Mouse (Mus musculus) adrenal gland, postnatal 36 days (tissue): ENCODE measurements around the gene Ankrd34a. TPM values are rescaled to one million over a fixed set of nuclear protein-coding genes. Genes with fewer than 3 reads are reported as not detected.

Source experiments
- DNase-seq, 2 experiments: peaks; one replicate each; pipeline ENCODE4 v3.0.0; 2021; ENCODE audit warnings: mixed read lengths in 1 of 2
- long read RNA-seq, 2 experiments: library from polyadenylated mRNA; stranded (forward); transcript quantifications; one replicate each; pipeline ENCODE4 v2.0.0; 2021; ENCODE audit warnings: borderline sequencing depth in 2 of 2
- total RNA-seq, 2 experiments: library from RNA; stranded (reverse); gene quantifications; 2 replicates each; pipeline ENCODE4 v1.2.3; 2021

Ankrd34a gene
- total RNA-seq = 1 to 10 TPM in 1 of 2 experiments, under 1 TPM in 1; 0.95 to 1.0 TPM
- long read RNA-seq, experiment 1 = 0 reads
- long read RNA-seq, experiment 2 = 0 reads

DNA sequence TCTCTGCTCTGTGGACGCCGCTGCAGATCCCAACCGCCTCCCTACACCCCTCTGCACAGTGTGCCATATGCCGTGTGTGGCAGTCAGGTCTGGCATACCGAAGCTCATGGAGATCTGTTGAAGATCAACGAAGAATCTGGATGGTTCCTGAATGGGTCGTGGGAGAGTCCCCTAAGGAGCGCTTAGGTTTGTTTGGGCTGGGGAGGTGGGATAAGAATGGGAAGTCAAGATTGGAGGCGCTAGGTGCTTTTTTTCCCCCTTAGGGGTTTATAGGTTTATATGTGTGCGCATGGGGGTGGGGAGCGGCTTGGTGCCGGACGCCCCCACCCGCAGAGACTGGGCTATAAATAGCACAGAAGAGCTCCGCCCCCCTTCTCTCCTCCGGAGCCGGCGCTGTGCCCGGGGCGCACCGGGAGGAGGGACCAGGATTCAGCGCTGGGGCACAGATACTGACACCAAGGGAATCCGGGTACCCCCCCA lies at the start of gene Ankrd34a:
TSS of gene Ankrd34a (plus strand) at position 409 of the 480 bp plus-strand sequence.
- DNase-seq = peak; percentile 68 to 80

- no peak for DNase-seq
Observed at GRCm38 (mm10) chr3:96546880-96547279, 49.6 kb upstream of the Ankrd34a start.

GRCm38 (mm10) chr3:96547389-96547960 lies 49.0 kb upstream of the Ankrd34a start:
- peak; percentile 78 to 85 for DNase-seq

- DNase-seq = no peak
Observed at GRCm38 (mm10) chr3:96548824-96549223, 47.6 kb upstream of the Ankrd34a start.

DNA sequence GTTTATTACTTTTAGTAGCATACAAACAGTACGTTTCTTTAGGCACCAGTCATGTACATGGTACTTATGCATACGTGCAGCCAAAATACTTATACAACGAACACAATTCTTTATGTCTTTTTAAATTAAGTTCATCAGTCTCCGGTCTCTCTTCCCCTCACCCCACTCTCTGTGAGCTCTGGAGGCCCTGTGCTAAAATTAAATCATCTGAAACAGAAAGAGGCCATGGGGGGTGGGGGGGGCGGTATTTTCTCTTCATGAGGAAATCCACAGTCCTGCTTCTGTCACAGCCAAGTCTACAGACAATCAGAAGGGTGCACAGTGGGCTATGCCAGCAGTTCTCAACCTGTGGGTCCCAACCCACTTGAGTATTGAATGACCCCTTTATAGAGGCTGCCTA lies 47.1 kb upstream of the Ankrd34a start:
- DNase-seq = no peak

DNA sequence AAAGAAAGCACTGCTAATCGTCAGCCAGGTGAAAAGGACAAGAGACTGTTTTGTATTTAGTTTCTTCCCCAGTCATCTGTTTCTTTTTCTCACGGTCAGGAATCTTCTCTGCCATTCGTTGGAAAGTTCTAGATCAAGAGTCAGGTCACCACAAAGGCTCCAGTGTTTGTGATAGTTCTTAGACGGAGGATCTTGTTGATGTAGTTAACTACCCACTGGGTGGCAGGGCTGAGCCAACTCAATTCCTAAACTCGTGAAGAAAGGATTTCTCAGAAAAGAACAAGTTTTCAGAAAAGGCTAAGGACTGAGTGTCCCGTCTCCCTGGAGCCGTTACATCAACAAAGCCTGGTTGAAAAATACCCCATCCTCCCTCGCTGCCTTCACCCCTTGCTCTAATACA lies 45.2 kb upstream of the Ankrd34a start:
- DNase-seq = peak; percentile 62 to 80

DNA sequence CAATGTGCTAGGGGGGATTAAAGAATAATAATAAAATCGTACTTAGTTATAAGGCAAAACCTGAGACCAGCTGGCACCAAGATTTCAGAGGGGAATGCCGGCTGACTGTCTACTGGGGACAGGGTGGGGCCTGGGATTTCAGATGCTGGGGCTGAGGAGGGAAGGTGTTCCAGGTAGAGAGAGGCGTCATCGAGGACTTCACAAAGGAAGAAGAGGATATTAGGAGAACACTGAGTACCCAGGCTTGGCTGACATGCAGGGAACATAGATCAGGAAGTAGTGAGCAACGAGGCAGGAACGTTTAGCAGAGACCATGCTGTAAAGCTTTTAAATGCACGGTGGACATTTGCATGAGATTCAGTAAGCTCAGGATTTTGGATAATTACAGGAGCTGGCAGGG lies 44.5 kb upstream of the Ankrd34a start:
- DNase-seq = no peak

DNA sequence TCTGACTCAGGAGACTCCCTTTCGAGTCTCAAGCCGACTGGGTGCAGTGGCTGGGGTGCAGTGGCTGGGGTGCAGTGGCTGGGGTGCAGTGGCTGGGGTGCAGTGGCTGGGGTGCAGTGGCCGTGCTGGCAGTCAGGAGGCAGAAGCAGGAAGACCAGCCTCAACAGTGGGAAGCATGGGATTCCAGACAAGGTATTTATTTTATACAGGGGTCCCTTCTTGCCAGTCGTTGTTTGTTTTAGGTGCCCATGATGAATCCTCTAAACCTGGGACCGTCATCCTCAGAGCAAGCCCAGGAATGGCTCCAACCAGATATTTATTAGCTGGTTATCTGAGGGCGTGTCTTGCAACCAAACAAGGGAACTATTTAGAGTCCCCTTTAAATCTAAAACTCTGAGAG lies 42.8 kb upstream of the Ankrd34a start:
- no peak for DNase-seq

GRCm38 (mm10) chr3:96554251-96554650 lies 42.2 kb upstream of the Ankrd34a start:
- DNase-seq = no peak

DNA sequence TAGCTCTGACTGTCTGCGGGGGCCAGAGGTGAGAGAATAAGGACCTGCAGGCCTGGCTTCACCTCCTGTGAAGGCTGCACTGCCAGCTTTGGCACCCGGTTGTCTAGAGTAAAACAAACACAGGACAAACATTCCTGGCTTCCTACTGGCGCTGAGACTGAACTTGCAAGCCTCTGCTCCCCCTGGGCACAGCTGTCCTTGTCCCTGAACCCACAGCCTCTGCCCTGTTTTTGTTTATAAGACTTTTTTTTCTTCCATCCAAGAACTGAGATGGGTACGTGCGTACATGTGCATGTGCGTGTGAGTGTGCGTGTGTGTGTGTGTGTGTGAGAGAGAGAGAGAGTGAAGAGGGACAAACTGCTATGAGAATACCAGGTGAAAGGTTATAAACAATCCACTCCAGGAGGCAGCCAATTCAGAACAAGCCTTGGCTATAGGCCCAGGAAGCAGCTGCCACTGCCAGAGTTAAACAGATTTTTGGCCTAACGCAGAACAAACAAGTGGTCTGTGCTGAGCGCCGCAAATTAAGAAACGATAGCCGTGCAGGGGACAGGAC lies 41.3 kb upstream of the Ankrd34a start:
- DNase-seq = peak; percentile 71 to 77

DNA sequence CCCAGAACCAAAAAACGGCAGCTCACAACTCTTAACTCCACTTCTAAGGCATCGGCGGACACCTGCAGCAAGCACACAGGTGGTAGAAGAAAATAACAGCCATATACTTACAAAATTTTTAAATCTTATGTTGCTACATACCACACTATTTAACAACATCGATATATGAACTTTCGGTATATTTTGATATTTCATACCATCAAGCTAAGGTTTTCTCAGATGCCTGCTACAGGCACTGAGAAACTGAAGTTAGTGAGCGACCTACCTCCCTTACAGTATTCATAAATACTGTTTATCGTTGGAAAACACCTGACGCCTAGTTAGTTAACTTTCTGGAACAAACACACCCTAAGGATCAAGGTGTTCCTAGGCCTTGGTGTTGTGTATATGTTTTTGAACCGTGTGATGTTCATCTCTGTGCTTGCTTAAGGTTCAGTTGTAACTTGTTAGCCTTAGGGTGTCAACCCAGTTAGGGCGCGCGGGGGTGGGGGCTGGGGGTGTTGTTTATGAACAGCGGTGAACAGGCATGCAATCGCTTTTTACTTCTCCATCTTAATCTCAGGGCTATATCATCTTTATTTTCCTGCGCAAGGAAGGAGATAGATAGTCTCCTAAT lies 40.3 kb upstream of the Ankrd34a start:
- DNase-seq = no peak

- DNase-seq = no peak
Observed at GRCm38 (mm10) chr3:96556651-96557635, 39.5 kb upstream of the Ankrd34a start.

- peak; percentile 100 for DNase-seq
Observed at GRCm38 (mm10) chr3:96557694-96558093, 38.7 kb upstream of the Ankrd34a start, which contains the start of gene Txnip. TSS of gene Txnip (plus strand) at chr3:96557957.

- DNase-seq = peak in 1 of 2 experiments; percentile 52
Observed at GRCm38 (mm10) chr3:96558159-96558558, 38.3 kb upstream of the Ankrd34a start.

DNA sequence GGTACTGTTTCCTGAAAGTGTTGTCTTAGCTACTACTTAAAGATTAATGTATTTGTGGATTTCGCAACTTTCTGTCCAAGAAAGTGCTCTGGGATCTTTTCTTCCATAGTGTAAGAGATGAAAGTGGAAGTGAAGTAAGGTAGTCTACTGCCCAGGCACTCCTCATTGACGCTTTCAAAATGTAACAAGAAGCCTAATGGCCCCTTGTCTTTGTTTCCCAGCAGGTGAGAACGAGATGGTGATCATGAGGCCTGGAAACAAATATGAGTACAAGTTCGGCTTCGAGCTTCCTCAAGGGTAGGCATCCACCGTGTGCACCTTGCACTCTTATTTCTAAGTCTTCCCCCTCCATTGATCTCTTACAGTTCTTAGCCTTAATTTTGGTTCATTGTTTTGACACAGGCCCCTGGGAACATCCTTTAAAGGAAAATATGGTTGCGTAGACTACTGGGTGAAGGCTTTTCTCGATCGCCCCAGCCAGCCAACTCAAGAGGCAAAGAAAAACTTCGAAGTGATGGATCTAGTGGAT lies 37.7 kb upstream of the Ankrd34a start:
- DNase-seq = no peak

DNA sequence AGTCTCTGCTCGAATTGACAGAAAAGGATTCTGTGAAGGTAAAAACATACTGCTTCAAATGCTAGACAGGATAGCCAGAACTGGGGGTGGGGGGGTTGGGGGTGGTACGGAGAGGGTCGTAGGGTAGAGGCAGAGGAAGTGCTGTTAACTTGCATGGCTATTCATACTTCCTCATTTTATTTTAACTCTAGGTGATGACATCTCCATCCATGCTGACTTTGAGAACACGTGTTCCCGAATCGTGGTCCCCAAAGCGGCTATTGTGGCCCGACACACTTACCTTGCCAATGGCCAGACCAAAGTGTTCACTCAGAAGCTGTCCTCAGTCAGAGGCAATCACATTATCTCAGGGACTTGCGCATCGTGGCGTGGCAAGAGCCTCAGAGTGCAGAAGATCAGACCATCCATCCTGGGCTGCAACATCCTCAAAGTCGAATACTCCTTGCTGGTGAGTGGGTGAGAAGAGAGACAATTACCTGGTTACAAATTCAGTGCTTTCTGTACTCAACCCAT lies 37.0 kb upstream of the Ankrd34a start:
- no peak for DNase-seq

DNA sequence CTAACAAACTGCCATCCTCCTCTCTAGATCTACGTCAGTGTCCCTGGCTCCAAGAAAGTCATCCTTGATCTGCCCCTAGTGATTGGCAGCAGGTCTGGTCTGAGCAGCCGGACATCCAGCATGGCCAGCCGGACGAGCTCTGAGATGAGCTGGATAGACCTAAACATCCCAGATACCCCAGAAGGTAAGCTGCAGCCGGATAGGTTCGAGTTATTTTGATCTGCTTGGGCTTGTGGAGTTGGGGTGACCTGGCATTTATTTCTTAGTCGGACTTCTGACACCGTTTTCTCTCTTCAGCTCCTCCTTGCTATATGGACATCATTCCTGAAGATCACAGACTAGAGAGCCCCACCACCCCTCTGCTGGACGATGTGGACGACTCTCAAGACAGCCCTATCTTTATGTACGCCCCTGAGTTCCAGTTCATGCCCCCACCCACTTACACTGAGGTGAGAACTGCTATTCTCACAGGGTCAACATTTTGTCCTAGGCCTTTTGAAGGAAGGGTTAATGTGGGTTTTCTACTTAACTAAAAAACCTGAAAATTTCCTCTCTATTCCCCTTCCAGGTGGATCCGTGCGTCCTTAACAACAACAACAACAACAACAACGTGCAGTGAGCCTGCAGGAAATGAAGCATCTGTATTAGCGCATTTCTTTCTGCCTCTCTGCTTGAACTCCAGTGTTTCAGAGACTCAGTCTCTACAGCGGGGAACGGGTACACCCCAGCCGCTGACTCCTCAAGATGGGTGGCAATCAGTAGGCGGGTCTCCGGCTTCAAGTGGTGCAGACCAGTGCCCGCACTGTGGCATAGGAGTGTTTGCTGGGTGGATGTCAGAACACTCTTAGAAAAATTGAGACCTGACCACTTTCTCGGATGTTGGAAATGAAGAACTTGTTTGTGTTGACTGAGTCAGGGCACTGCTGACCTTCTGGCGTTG lies 36.3 kb upstream of the Ankrd34a start:
- DNase-seq = peak in 1 of 2 experiments; percentile 51

- DNase-seq = no peak
Observed at GRCm38 (mm10) chr3:96560881-96561668, 35.4 kb upstream of the Ankrd34a start.

DNA sequence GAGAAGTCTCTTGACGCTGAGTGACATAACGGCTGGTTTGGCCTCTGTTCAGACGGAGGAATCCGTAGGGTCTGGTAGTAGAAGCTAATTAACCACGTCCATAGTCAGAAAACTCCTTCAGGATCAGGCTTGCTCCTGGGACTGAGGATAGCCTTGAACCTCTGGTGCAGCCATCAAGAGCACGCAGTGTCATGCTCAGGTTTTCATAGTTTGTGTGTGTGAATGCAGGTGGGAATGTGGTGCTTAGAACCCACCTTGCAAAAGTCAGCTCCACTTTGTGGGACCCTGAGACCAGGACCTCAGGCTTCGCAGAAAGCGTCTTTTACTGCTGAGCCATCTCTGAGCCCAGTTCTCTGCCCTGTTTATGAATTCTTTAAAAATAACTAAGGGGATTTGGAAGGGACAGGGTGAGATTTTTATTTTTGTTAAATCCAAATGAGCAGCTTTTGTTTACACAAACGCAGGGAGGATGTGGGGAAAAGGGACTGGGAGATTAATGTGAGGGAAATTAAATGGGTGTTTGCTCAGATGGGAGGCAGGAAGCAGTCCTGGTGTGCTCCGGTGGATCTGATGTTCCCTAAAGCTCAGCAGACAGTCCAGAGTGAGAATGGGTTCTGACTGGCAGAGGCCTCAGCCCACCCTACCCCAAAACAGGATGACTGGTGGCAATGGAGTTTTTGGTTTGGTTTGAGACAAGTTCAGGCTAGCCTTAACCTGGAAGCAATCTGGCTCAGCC lies 34.3 kb upstream of the Ankrd34a start:
- peak; percentile 40 to 47 for DNase-seq
